Mouse (Mus musculus): ENCODE measurements at regions not wholly inside any gene's neighbourhood (a gene's known extent, or its start where the extent isn't known, plus 50 kb on each side); places are given as distances from the start of the nearest gene placed in this dataset.
"Not testable (repeated sequence)": the region's sequence is repeated elsewhere in the genome, so short reads cannot be mapped to it uniquely, and the experiment has no call there.

DNA sequence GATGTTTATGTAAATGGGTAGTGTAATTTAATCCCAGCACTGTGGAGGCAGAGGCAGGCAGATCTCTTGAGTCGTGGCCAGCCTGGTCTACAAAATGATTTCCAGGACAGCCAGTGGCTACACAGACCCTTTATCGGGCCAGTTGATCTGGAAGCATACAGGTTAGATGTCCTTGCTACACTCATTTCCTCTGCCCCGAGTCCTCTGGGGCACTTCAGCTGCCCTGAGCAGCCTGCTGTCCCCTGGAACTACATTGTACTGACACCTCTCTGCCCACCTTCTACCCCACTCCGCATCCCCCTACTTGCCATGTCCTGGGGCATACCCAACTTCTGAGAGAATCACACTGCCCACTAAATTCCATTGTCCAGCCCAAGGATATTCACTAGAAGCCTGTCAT, 60.6 kb upstream of the Helt start:
- WGBS, result 86% methylated on average over 4 of the region's 4 CpGs

DNA sequence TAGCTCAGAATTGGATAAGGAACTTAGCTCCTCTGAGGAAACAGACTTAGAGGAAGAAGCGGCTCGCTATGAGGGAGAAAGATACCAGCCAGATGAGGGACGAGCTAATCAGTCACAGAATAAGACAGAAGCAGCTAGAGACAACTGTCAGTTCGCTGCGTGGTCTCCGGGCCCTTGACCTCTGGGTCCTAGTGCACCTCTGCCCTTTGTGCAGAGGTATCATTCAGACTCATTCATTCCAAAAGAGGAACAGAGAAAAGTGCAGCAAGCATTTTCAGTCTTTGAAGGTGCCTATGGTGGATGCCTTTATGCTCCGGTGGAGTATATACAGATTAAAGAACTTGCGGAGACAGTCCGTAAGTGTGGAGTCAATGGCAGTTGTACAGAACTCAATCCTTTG, 63.5 kb upstream of the Helt start:
- not testable (repeated sequence) for ATAC-seq; H3K36me3 ChIP-seq (ENCODE audit: control insufficient read depth, insufficient read depth, low read length); H3K27me3 ChIP-seq (replicated peaks; ENCODE audit: control insufficient read depth, insufficient read depth, low read length); H3K9ac ChIP-seq (ENCODE audit: low read depth, low read length); H3K9me3 ChIP-seq (ENCODE audit: control insufficient read depth, low read length); H3K4me2 ChIP-seq (ENCODE audit: low read length); H3K4me1 ChIP-seq (ENCODE audit: control insufficient read depth, insufficient read depth, low read depth, low read length); H3K4me3 ChIP-seq (ENCODE audit: low read length); H3K27ac ChIP-seq (ENCODE audit: low read depth, low read length)
- 91% methylated on average over 9 of the region's 9 CpGs for WGBS

More for the DNA sequence above, 60.6 kb upstream of the Helt start:
- peaks cover 4% of the 10 kb centered on the region; the same call in 1 of the 2 replicates for H3K9me3 ChIP-seq (ENCODE audit: control insufficient read depth, low read length)
- no peak overlapping the region for H3K4me2 ChIP-seq (ENCODE audit: low read length)
- no peak for ATAC-seq
- H3K9ac ChIP-seq (ENCODE audit: low read depth, low read length), result no peak overlapping the region
- H3K27ac ChIP-seq (ENCODE audit: low read depth, low read length), result no peak overlapping the region
- H3K27me3 ChIP-seq (replicated peaks; ENCODE audit: control insufficient read depth, insufficient read depth, low read length), result no peaks in the 10 kb centered on the region
- H3K36me3 ChIP-seq (ENCODE audit: control insufficient read depth, insufficient read depth, low read length), result no peaks in the 10 kb centered on the region
- H3K4me3 ChIP-seq (ENCODE audit: low read length), result no peak overlapping the region
- no peaks in the 10 kb centered on the region for H3K4me1 ChIP-seq (ENCODE audit: control insufficient read depth, insufficient read depth, low read depth, low read length)

DNA sequence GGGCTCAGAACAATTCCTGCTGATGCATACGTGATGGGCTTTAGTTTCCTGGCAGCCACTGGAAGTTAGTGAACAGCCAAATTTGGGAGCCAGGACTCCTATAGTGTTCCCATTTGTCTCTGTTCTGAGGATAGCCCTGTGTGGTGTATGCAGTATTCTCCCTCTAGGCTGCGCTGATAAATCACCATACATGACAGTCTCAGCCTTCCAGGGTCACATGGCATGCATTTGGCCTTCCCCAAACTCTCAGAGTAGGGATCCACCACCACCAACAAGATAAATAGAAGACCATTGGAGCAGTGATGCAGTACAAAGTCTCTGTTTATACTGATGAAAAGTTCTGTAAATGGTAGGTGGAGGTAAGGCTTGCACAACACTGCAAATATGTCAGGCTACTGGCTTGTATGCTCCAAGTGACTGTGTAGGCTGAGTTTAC, 68.4 kb upstream of the Helt start:
- Histone ChIP-seq H3K4me3 (ENCODE audit: low read length) (no peak overlapping the region), H3K4me1 (ENCODE audit: control insufficient read depth, insufficient read depth, low read depth, low read length) (no peaks in the 10 kb centered on the region), H3K27me3 (replicated peaks; ENCODE audit: control insufficient read depth, insufficient read depth, low read length) (no peaks in the 10 kb centered on the region), H3K9ac (ENCODE audit: low read depth, low read length) (no peak overlapping the region), H3K27ac (ENCODE audit: low read depth, low read length) (no peak overlapping the region), H3K4me2 (ENCODE audit: low read length) (no peak overlapping the region), H3K36me3 (ENCODE audit: control insufficient read depth, insufficient read depth, low read length) (no peaks in the 10 kb centered on the region), H3K9me3 (ENCODE audit: control insufficient read depth, low read length) (no peaks in the 10 kb centered on the region)
- no peak for ATAC-seq
- WGBS, result 85% methylated on average over 2 of the region's 2 CpGs

DNA sequence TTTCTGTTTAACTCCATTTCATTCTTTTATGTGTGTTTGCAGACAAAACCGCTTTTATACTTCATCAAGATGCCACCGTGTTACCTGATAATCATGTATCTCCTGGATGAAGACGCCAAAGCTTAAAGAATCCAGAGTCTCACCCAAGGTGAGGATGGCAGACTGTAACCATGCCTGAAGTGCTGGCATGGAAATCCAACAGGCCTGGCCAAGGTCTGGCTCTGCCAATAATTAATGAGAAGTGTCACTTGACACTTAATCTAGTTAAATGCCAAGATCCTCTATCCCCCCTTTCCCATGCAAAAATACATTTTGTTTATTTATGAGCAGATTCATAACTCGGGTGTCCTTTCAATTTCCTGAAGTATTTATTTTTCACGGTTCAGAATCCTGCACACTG, 71.2 kb upstream of the Helt start:
- no peaks in the 10 kb centered on the region for H3K36me3 ChIP-seq (ENCODE audit: control insufficient read depth, insufficient read depth, low read length)
- H3K4me2 ChIP-seq (ENCODE audit: low read length), result no peak overlapping the region
- H3K9me3 ChIP-seq (ENCODE audit: control insufficient read depth, low read length), result no peaks in the 10 kb centered on the region
- no peak overlapping the region for H3K9ac ChIP-seq (ENCODE audit: low read depth, low read length)
- no peaks in the 10 kb centered on the region for H3K4me1 ChIP-seq (ENCODE audit: control insufficient read depth, insufficient read depth, low read depth, low read length)
- H3K4me3 ChIP-seq (ENCODE audit: low read length), result no peak overlapping the region
- 78% methylated on average over 5 of the region's 5 CpGs for WGBS
- H3K27me3 ChIP-seq (replicated peaks; ENCODE audit: control insufficient read depth, insufficient read depth, low read length), result no peaks in the 10 kb centered on the region
- no peak for ATAC-seq
- no peak overlapping the region for H3K27ac ChIP-seq (ENCODE audit: low read depth, low read length)

DNA sequence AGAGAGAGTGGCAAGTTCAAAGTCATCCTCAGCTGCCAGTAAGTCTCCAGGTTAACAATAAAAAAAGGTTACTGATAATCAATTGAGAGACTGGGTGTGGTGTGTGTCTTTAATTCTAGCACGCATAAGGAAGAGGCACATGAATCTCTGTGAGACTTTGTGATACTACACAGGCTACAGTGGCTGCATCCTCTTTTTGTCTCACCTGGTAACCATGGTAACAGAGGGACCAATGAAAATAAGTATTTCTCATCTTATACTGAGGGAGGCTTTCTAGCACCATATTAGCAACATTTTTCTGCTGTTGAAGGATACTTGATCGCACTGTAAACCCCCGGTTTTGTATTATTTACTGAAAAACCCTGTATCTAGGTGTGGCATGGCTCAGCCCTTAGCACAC, 72.7 kb upstream of the Helt start:
- 83% methylated on average over 3 of the region's 3 CpGs for WGBS

DNA sequence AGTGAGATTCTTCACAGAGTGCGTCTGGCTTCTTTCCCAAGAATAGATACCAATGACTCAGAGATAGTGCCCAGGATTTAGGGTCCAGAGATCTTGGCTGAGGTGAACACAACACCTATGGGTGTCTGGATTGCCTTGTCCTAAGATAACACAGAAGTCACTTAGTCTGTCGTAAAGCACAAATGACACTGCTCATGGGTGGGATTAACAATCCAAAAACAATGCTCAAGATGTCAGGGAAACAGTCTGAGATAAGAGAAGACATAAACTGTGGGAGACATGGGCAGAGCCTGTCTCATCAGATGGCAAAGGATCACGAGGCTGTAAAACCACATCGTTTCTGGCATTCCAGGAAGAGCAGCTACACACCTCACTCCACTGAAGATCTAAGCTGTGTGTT, 79.6 kb upstream of the Helt start:
- Histone ChIP-seq H3K9ac (ENCODE audit: low read depth, low read length) (no peak overlapping the region), H3K27me3 (replicated peaks; ENCODE audit: control insufficient read depth, insufficient read depth, low read length) (no peaks in the 10 kb centered on the region), H3K4me3 (ENCODE audit: low read length) (no peak overlapping the region), H3K36me3 (ENCODE audit: control insufficient read depth, insufficient read depth, low read length) (no peaks in the 10 kb centered on the region), H3K4me1 (ENCODE audit: control insufficient read depth, insufficient read depth, low read depth, low read length) (no peaks in the 10 kb centered on the region), H3K27ac (ENCODE audit: low read depth, low read length) (no peak overlapping the region), H3K4me2 (ENCODE audit: low read length) (no peak overlapping the region), H3K9me3 (ENCODE audit: control insufficient read depth, low read length) (no peaks in the 10 kb centered on the region)
- 88% methylated on average over 4 of the region's 4 CpGs for WGBS
- no peak for ATAC-seq

More for the DNA sequence above, 72.7 kb upstream of the Helt start:
- H3K4me1 ChIP-seq (ENCODE audit: control insufficient read depth, insufficient read depth, low read depth, low read length), result no peaks in the 10 kb centered on the region
- H3K36me3 ChIP-seq (ENCODE audit: control insufficient read depth, insufficient read depth, low read length), result no peaks in the 10 kb centered on the region
- H3K4me2 ChIP-seq (ENCODE audit: low read length), result no peak overlapping the region
- no peak overlapping the region for H3K27ac ChIP-seq (ENCODE audit: low read depth, low read length)
- no peaks in the 10 kb centered on the region for H3K9me3 ChIP-seq (ENCODE audit: control insufficient read depth, low read length)
- no peaks in the 10 kb centered on the region for H3K27me3 ChIP-seq (replicated peaks; ENCODE audit: control insufficient read depth, insufficient read depth, low read length)
- peak; percentile 85 for ATAC-seq
- H3K9ac ChIP-seq (ENCODE audit: low read depth, low read length), result no peak overlapping the region
- no peak overlapping the region for H3K4me3 ChIP-seq (ENCODE audit: low read length)

DNA sequence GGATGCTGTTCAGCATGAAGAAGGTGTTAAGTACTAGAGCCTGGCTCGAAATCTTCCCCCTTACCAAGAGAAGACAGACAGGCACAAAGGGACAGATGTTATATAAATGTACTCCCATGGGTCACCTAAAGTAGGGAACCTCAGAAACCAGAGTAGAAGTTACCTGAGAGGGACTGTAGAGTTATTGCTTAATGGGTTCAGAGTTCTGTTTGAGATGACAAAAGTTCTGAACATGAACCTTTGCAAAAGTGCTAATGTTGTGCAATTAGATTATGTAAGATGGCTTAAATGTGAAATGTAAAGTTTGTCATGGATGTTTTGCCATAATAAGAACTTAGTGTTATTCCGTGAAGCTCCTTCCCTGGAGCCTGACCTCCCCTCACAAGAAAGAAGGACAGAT, 81.5 kb upstream of the Helt start:
- WGBS, result 79% methylated on average over 2 of the region's 2 CpGs
- no peaks in the 10 kb centered on the region for H3K36me3 ChIP-seq (ENCODE audit: control insufficient read depth, insufficient read depth, low read length)
- H3K27ac ChIP-seq (ENCODE audit: low read depth, low read length), result no peak overlapping the region
- no peak overlapping the region for H3K4me3 ChIP-seq (ENCODE audit: low read length)
- no peak overlapping the region for H3K4me2 ChIP-seq (ENCODE audit: low read length)
- no peak for ATAC-seq
- no peaks in the 10 kb centered on the region for H3K27me3 ChIP-seq (replicated peaks; ENCODE audit: control insufficient read depth, insufficient read depth, low read length)
- H3K9me3 ChIP-seq (ENCODE audit: control insufficient read depth, low read length), result no peaks in the 10 kb centered on the region
- H3K4me1 ChIP-seq (ENCODE audit: control insufficient read depth, insufficient read depth, low read depth, low read length), result no peaks in the 10 kb centered on the region
- no peak overlapping the region for H3K9ac ChIP-seq (ENCODE audit: low read depth, low read length)

DNA sequence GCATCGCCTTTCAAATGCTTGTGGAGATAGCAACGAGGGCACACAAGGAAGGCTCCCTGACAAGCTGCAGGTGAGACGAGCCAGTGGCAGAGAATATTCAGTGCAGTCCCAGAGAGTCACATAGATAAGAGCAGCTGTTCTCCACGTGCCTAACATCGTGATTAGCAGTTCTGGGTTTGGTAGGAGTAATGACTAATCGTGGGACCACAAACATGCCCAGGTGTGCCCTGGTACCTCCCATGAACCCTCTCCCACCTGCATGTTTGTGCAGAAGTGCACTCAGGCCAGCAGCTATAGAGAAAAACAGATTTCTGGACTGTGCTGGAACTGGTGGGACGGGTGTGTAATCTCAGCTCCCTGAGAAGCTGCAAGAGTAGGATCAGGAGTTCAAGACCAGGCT, 85.9 kb upstream of the Acsl1 start:
- Histone ChIP-seq H3K9ac (ENCODE audit: low read depth, low read length) (no peak overlapping the region), H3K4me2 (ENCODE audit: low read length) (no peak overlapping the region), H3K4me1 (ENCODE audit: control insufficient read depth, insufficient read depth, low read depth, low read length) (no peaks in the 10 kb centered on the region), H3K27me3 (replicated peaks; ENCODE audit: control insufficient read depth, insufficient read depth, low read length) (no peaks in the 10 kb centered on the region), H3K9me3 (ENCODE audit: control insufficient read depth, low read length) (no peaks in the 10 kb centered on the region), H3K27ac (ENCODE audit: low read depth, low read length) (no peak overlapping the region), H3K36me3 (ENCODE audit: control insufficient read depth, insufficient read depth, low read length) (no peaks in the 10 kb centered on the region), H3K4me3 (ENCODE audit: low read length) (no peak overlapping the region)
- no peak for ATAC-seq
- WGBS, result 88% methylated on average over 7 of the region's 7 CpGs

DNA sequence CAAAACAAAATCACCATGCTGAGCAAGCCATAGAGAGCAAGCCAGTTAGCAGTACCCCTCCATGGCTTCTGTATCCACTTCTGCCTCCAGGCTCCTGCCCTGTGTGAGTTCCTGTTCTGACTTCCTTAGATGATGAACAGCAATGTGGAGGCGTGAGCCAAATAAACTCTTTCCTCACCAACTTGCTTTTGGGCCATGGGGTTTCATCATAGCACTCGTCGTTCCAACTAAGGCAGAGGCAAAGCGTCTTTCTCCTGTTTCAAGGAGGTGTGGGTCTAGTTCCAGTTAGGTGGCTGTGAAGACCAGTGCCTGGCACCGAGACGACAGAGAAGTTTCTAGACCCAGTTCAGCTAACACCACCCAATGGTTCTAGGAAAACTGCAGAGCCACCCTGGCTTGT, 85.0 kb upstream of the Acsl1 start:
- Histone ChIP-seq H3K36me3 (ENCODE audit: control insufficient read depth, insufficient read depth, low read length) (no peaks in the 10 kb centered on the region), H3K9me3 (ENCODE audit: control insufficient read depth, low read length) (no peaks in the 10 kb centered on the region), H3K9ac (ENCODE audit: low read depth, low read length) (no peak overlapping the region), H3K27me3 (replicated peaks; ENCODE audit: control insufficient read depth, insufficient read depth, low read length) (no peaks in the 10 kb centered on the region), H3K4me3 (ENCODE audit: low read length) (no peak overlapping the region), H3K4me2 (ENCODE audit: low read length) (no peak overlapping the region), H3K27ac (ENCODE audit: low read depth, low read length) (no peak overlapping the region), H3K4me1 (ENCODE audit: control insufficient read depth, insufficient read depth, low read depth, low read length) (no peaks in the 10 kb centered on the region)
- WGBS, result 94% methylated on average over 6 of the region's 6 CpGs
- no peak for ATAC-seq

DNA sequence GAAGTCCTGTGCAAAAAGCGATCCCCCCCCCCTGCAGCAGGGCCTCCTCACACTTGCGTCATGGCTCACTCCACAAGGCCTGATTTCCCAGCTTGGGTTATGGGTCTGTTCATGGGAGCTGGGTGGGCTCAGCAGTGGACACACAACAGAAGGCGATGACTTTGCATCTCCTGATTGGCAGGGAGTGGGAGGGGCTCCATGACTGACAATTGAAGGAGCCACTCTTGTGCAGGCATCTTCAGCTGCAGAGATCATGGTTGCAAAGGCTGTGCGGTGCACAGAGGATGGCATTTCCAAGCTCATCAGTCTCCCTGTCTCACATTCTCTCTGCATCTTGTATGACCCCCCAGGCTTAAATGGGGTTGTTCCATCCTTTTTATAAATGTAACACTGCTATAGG, 84.3 kb upstream of the Acsl1 start:
- no peak overlapping the region for H3K9ac ChIP-seq (ENCODE audit: low read depth, low read length)
- no peak overlapping the region for H3K27ac ChIP-seq (ENCODE audit: low read depth, low read length)
- H3K9me3 ChIP-seq (ENCODE audit: control insufficient read depth, low read length), result no peaks in the 10 kb centered on the region
- 79% methylated on average over 4 of the region's 4 CpGs for WGBS
- no peaks in the 10 kb centered on the region for H3K4me1 ChIP-seq (ENCODE audit: control insufficient read depth, insufficient read depth, low read depth, low read length)
- no peak overlapping the region for H3K4me3 ChIP-seq (ENCODE audit: low read length)
- H3K4me2 ChIP-seq (ENCODE audit: low read length), result no peak overlapping the region
- no peaks in the 10 kb centered on the region for H3K27me3 ChIP-seq (replicated peaks; ENCODE audit: control insufficient read depth, insufficient read depth, low read length)
- peak; percentile 58; the same call in 1 of the 2 replicates for ATAC-seq
- H3K36me3 ChIP-seq (ENCODE audit: control insufficient read depth, insufficient read depth, low read length), result no peaks in the 10 kb centered on the region

Data from hindbrain, embryonic 16.5 days (tissue).